Comparison of ENCODE assay signal across 9 mouse cellular contexts in genomic region chr16:75617651-75618349, GRCm38 (mm10). TPM values are rescaled to one million over a fixed set of nuclear protein-coding genes. Genes with fewer than 3 reads are reported as not detected.
A peak's percentile ranks its signal among the peaks of the same experiment; 100 is the strongest.
DNase-seq lines count a peak whose midpoint lies in the region; ATAC-seq lines count a peak whose summit lies in the region.
"Had no signal": no experiment of that assay in that cellular context is flagged by ENCODE, and none has a peak within 500 bp of the region (broad histone marks: within the 10 kb centered on the region; RNA-seq: fewer than 3 reads in every experiment).

No protein-coding gene starts in this region.

- H3K36me3 ChIP-seq in heart, embryonic 11.5 days (ENCODE audit: control insufficient read depth, insufficient read depth, low read length): no peaks in the 10 kb centered on the region
- H3K36me3 ChIP-seq in forebrain, embryonic 15.5 days: no peaks in the 10 kb centered on the region
- no peaks in the 10 kb centered on the region for H3K36me3 ChIP-seq in neural tube, embryonic 14.5 days (ENCODE audit: control insufficient read depth, insufficient read depth, low read length)

- no peak overlapping the region for H3K27ac ChIP-seq in heart, embryonic 11.5 days (ENCODE audit: low read depth, low read length)
- H3K27ac ChIP-seq in forebrain, embryonic 15.5 days (replicated peaks): no peak overlapping the region
- H3K27ac ChIP-seq in neural tube, embryonic 14.5 days (ENCODE audit: low read depth, low read length): no peak overlapping the region

- peak; percentile 6 to 37 for DNase-seq in heart, postnatal 14 days
- peak; percentile 37 for DNase-seq in CD4-positive helper T cell, adult 2 months (ENCODE audit: low read depth, low spot score)
- DNase-seq in R1 (ENCODE audit: low read depth, low spot score): peak; percentile 58
- peak; percentile 6 for DNase-seq in large intestine, adult 2 months (ENCODE audit: low read depth, low spot score)
- DNase-seq in urinary bladder, postnatal 10 days (ENCODE audit: low spot score): no peak

- no peak for ATAC-seq in heart, embryonic 11.5 days (replicated peaks; ENCODE audit: insufficient number of reproducible peaks, low FRiP score, low TSS enrichment)
- ATAC-seq in forebrain, embryonic 15.5 days (replicated peaks): peak; percentile 60; the same call in 1 of the 2 replicates
- peak; percentile 65; the same call in 1 of the 2 replicates for ATAC-seq in neural tube, embryonic 14.5 days (ENCODE audit: low read depth)

- H3K9ac ChIP-seq in heart, embryonic 11.5 days (ENCODE audit: low read depth, low read length): no peak overlapping the region
- H3K9ac ChIP-seq in forebrain, embryonic 15.5 days (replicated peaks): no peak overlapping the region
- H3K9ac ChIP-seq in neural tube, embryonic 14.5 days (replicated peaks; ENCODE audit: low read depth, low read length): no peak overlapping the region

- intact Hi-C loops in heart, postnatal 14 days (cut with DNase I): loop anchor here (5.0 kb wide), 1 partner anchor 1280 kb away; no protein-coding TSS in a partner anchor

- no peak overlapping the region for H3K4me2 ChIP-seq in heart, embryonic 11.5 days
- no peak overlapping the region for H3K4me2 ChIP-seq in forebrain, embryonic 15.5 days (replicated peaks)
- no peak overlapping the region for H3K4me2 ChIP-seq in neural tube, embryonic 14.5 days (ENCODE audit: low read depth, low read length)

- H3K4me1 ChIP-seq in heart, embryonic 11.5 days (ENCODE audit: control insufficient read depth, insufficient read depth, low read length): no peaks in the 10 kb centered on the region
- H3K4me1 ChIP-seq in forebrain, embryonic 15.5 days: no peaks in the 10 kb centered on the region
- H3K4me1 ChIP-seq in neural tube, embryonic 14.5 days (ENCODE audit: control insufficient read depth, insufficient read depth, low read length): no peaks in the 10 kb centered on the region

- H3K4me3 ChIP-seq in heart, embryonic 11.5 days (ENCODE audit: low read depth, low read length): no peak overlapping the region
- H3K4me3 ChIP-seq in forebrain, embryonic 15.5 days: no peak overlapping the region
- H3K4me3 ChIP-seq in neural tube, embryonic 14.5 days (ENCODE audit: low read depth, low read length): no peak overlapping the region

- H3K9me3 ChIP-seq in heart, embryonic 11.5 days (replicated peaks; ENCODE audit: control insufficient read depth, low read length): no peaks in the 10 kb centered on the region
- H3K9me3 ChIP-seq in forebrain, embryonic 15.5 days: no peaks in the 10 kb centered on the region
- no peaks in the 10 kb centered on the region for H3K9me3 ChIP-seq in neural tube, embryonic 14.5 days (ENCODE audit: control insufficient read depth, low read length)

- 65% methylated on average over 2 of the region's 2 CpGs for WGBS in heart, embryonic 11.5 days (ENCODE audit: insufficient replicate concordance)
- WGBS in forebrain, embryonic 15.5 days: 73% methylated on average over 2 of the region's 2 CpGs
- WGBS in large intestine, adult 2 months: 78% methylated on average over 2 of the region's 2 CpGs
- 78% methylated on average over 2 of the region's 2 CpGs for WGBS in neural tube, embryonic 14.5 days

- H3K27me3 ChIP-seq in heart, embryonic 11.5 days (ENCODE audit: control insufficient read depth, insufficient read depth, low read length): no peaks in the 10 kb centered on the region
- no peaks in the 10 kb centered on the region for H3K27me3 ChIP-seq in forebrain, embryonic 15.5 days
- H3K27me3 ChIP-seq in neural tube, embryonic 14.5 days (ENCODE audit: control insufficient read depth, insufficient read depth, low read length): no peaks in the 10 kb centered on the region

RNA-seq across cellular contexts. Expression of gene Rbm11, which starts 25.2 kb away (rescaled TPM):
- total RNA-seq in heart, postnatal 14 days (2021): not detected
- 0.24 and 0.46 TPM in 2 replicates for polyA plus RNA-seq in heart, embryonic 11.5 days (2014; fragmentation: Nextera tagmentation; extraction: Ambion mirVana)
- polyA plus RNA-seq in forebrain, embryonic 15.5 days (2015; fragmentation: Nextera tagmentation; extraction: Ambion mirVana): 1.2 and 1.4 TPM in 2 replicates
- polyA plus RNA-seq in large intestine, adult 2 months (2012; rRNA removed): 0.05 and 0.10 TPM in 2 replicates
- polyA plus RNA-seq in neural tube, embryonic 14.5 days (2014; fragmentation: Nextera tagmentation; extraction: Ambion mirVana): 3.5 and 4.0 TPM in 2 replicates

RNA-seq across cellular contexts. Expression of gene Lipi, which starts 31.9 kb away (rescaled TPM):
- not detected for total RNA-seq in heart, postnatal 14 days (2021)
- polyA plus RNA-seq in heart, embryonic 11.5 days (2014; fragmentation: Nextera tagmentation; extraction: Ambion mirVana): not detected in 2 replicates
- not detected in 2 replicates for polyA plus RNA-seq in forebrain, embryonic 15.5 days (2015; fragmentation: Nextera tagmentation; extraction: Ambion mirVana)
- polyA plus RNA-seq in large intestine, adult 2 months (2012; rRNA removed): not detected in 2 replicates
- not detected in 2 replicates for polyA plus RNA-seq in neural tube, embryonic 14.5 days (2014; fragmentation: Nextera tagmentation; extraction: Ambion mirVana)
- total RNA-seq: left cerebral cortex, postnatal 25 days had no signal
